Mouse (Mus musculus) lung, embryonic 15.5 days (tissue): Measurements from ENCODE around the gene Rtn4rl1. TPM values are rescaled to one million over a fixed set of nuclear protein-coding genes. Genes with fewer than 3 reads are reported as not detected.
A peak's percentile ranks its signal among the peaks of the same experiment; 100 is the strongest.

Experiments used
- ATAC-seq: fragments of 200-750 bp; cut with Nextera tagmentation; 2 replicates; pipeline ENCODE4 v1.8.0; 2017; ENCODE audit warnings: moderate number of reproducible peaks, borderline replicate concordance; ENCODE audit not compliant: low FRiP score, low TSS enrichment; ENCODE audit errors: extremely low read depth
- H3K27ac ChIP-seq: fragments of 300-500 bp; sonication (generic); 2 replicates; pipeline ENCODE4 v1.5.1; 2015; ENCODE audit warnings: moderate library complexity, mild to moderate bottlenecking, inconsistent platforms
- H3K27me3 ChIP-seq: fragments of 300-500 bp; sonication (generic); 2 replicates; pipeline ENCODE4 v1.6.1; 2015; ENCODE audit warnings: inconsistent platforms
- H3K36me3 ChIP-seq: fragments of 300-500 bp; sonication (generic); 2 replicates; pipeline ENCODE4 v1.6.1; 2015; ENCODE audit warnings: inconsistent platforms
- H3K4me1 ChIP-seq: fragments of 300-500 bp; sonication (generic); 2 replicates; pipeline ENCODE4 v1.6.1; 2015; ENCODE audit warnings: inconsistent platforms
- H3K4me2 ChIP-seq: fragments of 300-500 bp; sonication (generic); 2 replicates; pipeline ENCODE4 v1.6.1; 2015; ENCODE audit warnings: inconsistent platforms, mild to moderate bottlenecking, moderate library complexity
- H3K4me3 ChIP-seq: fragments of 300-500 bp; sonication (generic); 2 replicates; pipeline ENCODE4 v1.5.1; 2015; ENCODE audit warnings: mild to moderate bottlenecking, inconsistent platforms
- H3K9ac ChIP-seq: fragments of 300-500 bp; sonication (generic); 2 replicates; pipeline ENCODE4 v1.6.1; 2015; ENCODE audit warnings: inconsistent platforms
- H3K9me3 ChIP-seq: fragments of 300-500 bp; sonication (generic); 2 replicates; pipeline ENCODE4 v1.6.1; 2016; ENCODE audit warnings: inconsistent platforms
- WGBS: fragments of 180-500 bp; shearing (Covaris S2); methylation state at CpG from one replicate; pipeline ENCODE4 v1.1.7; 2015; 5-methylcytosine and 5-hydroxymethylcytosine counted together
- polyA plus RNA-seq: library from polyadenylated mRNA; unstranded; fragments of >200 nt; fragmentation: Nextera tagmentation; extraction: Ambion mirVana; gene quantifications from 2 replicates; pipeline ENCODE4 v1.2.1, GENCODE M21; 2015

Rtn4rl1 gene
- polyA plus RNA-seq, 1 experiment from 2014 or later, result 3.3 TPM

DNA sequence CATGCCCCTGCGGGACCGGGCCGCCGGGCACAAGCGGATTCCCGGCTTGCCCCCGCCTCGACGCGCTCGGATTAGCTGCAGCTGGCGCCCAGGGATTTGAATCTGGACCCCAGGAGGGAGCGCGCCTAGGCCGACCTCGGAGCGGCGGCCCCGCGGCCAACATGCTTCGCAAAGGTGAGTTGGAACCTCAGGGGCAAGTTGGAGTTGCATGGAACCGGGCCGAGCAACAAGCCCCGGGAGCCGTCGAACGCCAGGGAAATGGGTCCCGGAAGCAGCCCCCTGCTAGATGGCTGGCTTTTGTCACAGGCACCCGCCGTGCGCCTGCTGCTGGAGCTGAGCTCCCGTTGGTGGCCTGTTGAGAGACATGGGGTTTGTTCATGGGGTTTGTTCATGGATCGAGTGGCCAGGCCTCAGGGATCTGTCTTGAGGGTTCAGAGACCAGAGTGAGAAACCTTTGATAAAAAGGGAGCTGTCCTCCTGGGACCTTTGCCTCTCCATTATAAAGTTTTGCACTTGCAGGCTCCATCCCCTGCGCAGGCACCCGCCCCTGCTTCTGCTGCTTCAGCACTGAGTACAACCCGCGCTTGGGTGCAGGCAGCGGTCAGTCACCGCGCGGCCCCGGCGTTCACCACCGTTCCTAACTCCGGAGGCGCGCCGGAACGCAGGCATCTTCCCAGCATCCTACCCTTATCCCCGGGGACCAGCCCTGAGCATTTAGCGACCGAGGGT lies 702 bp downstream of the Rtn4rl1 start:
- H3K4me2 ChIP-seq, result peak overlapping the region; percentile 91
- peaks cover 45% of the 10 kb centered on the region for H3K4me1 ChIP-seq
- H3K9ac ChIP-seq, result 0 out of 2 replicates have a peak overlapping the region, but pooled peaks have one; percentile 48
- 1% methylated on average over 52 of the region's 52 CpGs for WGBS
- no peaks in the 10 kb centered on the region for H3K36me3 ChIP-seq
- ATAC-seq, result no peak
- H3K27ac ChIP-seq, result no peak overlapping the region
- H3K27me3 ChIP-seq, result peaks cover 68% of the 10 kb centered on the region
- H3K9me3 ChIP-seq, result no peaks in the 10 kb centered on the region
- peak overlapping the region; percentile 53 for H3K4me3 ChIP-seq

- Histone ChIP-seq H3K4me1 (peaks cover 39% of the 10 kb centered on the region), H3K27ac (no peak overlapping the region), H3K9me3 (no peaks in the 10 kb centered on the region), H3K36me3 (no peaks in the 10 kb centered on the region), H3K4me3 (peak overlapping the region; percentile 53), H3K9ac (no peak overlapping the region), H3K4me2 (peak overlapping the region; percentile 91), H3K27me3 (peaks cover 68% of the 10 kb centered on the region)
- WGBS, result under 1% methylated on average over 38 of the region's 39 CpGs
- ATAC-seq, result no peak
Observed at GRCm38 (mm10) chr11:75194850-75195461, 1.4 kb downstream of the Rtn4rl1 start.

DNA sequence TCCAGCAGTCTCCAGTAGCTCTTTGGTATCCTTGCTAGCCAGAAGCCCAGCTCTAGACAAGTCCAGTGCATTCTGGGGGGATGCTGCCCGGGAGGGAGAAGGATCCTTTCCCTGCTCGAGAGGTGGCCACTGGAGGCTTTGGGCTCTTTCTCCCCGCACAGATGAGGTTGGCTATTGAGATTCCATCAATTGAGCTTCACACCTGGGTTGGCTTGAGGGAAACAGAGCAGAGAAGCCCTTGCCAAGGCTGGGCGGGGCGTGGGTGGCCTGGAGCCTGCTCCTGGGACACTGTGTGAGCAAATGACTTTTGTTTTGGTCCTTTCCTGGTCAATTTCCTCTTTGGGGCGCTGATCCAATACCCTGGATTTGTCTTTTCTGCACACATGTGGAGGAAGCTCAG lies 2.5 kb downstream of the Rtn4rl1 start:
- Histone ChIP-seq H3K9me3 (no peaks in the 10 kb centered on the region), H3K4me1 (peaks cover 37% of the 10 kb centered on the region), H3K27ac (no peak overlapping the region), H3K9ac (no peak overlapping the region), H3K4me3 (no peak overlapping the region), H3K36me3 (no peaks in the 10 kb centered on the region), H3K4me2 (no peak overlapping the region), H3K27me3 (peaks cover 66% of the 10 kb centered on the region)
- ATAC-seq, result no peak
- 64% methylated on average over 6 of the region's 6 CpGs for WGBS

DNA sequence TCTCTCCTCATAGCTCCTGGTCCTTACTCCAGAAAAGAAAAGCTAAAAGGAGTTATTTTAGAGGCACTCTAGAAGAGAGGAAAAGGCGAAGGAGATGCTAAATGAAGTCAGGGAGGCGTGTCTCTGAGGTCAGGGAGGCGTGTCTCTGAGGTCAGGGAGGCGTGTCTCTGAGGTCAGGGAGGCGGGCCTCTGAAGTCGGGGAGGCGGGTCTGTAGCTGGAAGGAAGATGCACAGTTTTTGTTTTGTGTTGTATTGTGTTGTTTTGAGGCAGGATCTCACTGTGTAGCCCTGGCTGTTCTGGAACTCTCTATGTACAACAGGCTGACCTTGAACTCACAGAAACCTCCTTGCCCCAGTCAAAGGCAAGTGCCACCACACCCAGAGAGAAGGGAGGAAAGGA lies 4.4 kb downstream of the Rtn4rl1 start:
- Histone ChIP-seq H3K36me3 (no peaks in the 10 kb centered on the region), H3K4me2 (no peak overlapping the region), H3K9me3 (no peaks in the 10 kb centered on the region), H3K27me3 (peaks cover 53% of the 10 kb centered on the region), H3K27ac (no peak overlapping the region), H3K9ac (no peak overlapping the region), H3K4me3 (no peak overlapping the region), H3K4me1 (peaks cover 44% of the 10 kb centered on the region)
- WGBS, result 44% methylated on average over 7 of the region's 7 CpGs
- ATAC-seq, result no peak

- Histone ChIP-seq H3K27me3 (peaks cover 45% of the 10 kb centered on the region), H3K27ac (no peak overlapping the region), H3K9ac (no peak overlapping the region), H3K4me3 (no peak overlapping the region), H3K36me3 (no peaks in the 10 kb centered on the region), H3K9me3 (no peaks in the 10 kb centered on the region), H3K4me2 (no peak overlapping the region), H3K4me1 (peaks cover 35% of the 10 kb centered on the region)
- ATAC-seq, result no peak
- 63% methylated on average over 4 of the region's 4 CpGs for WGBS
Observed at GRCm38 (mm10) chr11:75198792-75199191, 5.2 kb downstream of the Rtn4rl1 start.

DNA sequence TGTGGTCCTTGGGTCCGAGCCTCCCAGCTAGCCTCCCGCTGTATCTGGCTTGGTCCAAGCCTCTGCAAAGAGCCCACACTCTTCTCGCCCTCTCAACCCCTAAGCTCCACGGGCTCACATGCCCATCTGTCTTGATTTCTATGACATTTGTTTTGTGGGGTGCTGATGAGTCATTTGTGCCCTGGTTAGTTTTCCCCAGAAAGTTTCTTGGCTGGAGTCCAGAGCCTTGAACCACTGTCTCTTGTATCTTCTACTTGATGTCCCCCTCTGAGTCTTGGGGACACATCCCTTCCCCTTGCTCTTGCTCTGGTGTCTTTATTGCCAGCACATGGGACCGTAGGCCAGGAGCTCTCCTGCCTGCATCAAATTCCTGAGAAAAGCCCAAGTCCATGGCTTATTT lies 6.4 kb downstream of the Rtn4rl1 start:
- no peak for ATAC-seq
- Histone ChIP-seq H3K4me1 (peaks cover 24% of the 10 kb centered on the region), H3K4me3 (no peak overlapping the region), H3K36me3 (no peaks in the 10 kb centered on the region), H3K27ac (no peak overlapping the region), H3K9ac (no peak overlapping the region), H3K9me3 (no peaks in the 10 kb centered on the region), H3K4me2 (no peak overlapping the region), H3K27me3 (peaks cover 33% of the 10 kb centered on the region)
- WGBS, result 54% methylated on average over 5 of the region's 5 CpGs

DNA sequence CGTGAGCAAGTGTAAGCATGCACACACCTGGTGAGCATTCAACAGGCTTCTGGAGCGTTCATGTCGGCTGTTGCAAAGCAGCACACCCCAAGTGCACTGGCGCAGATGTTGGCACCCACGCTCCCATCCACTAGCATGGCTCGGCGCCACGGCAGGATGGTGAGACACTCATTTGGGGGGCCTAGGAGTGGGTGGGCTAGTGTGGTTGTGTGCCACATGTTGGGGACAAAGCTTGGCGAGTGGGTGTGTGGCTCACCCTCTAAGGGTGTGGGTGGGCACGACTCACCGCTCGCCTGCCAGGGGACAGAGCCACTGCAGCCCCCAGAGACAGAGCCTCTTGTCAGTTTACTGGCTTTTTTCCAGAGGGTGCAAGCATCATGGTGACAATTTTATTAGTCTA lies 7.4 kb downstream of the Rtn4rl1 start:
- Histone ChIP-seq H3K4me1 (peaks cover 18% of the 10 kb centered on the region), H3K9ac (no peak overlapping the region), H3K4me2 (no peak overlapping the region), H3K27me3 (peaks cover 23% of the 10 kb centered on the region), H3K9me3 (no peaks in the 10 kb centered on the region), H3K4me3 (no peak overlapping the region), H3K27ac (no peak overlapping the region), H3K36me3 (no peaks in the 10 kb centered on the region)
- WGBS, result 82% methylated on average over 12 of the region's 12 CpGs
- ATAC-seq, result no peak

- no peaks in the 10 kb centered on the region for H3K36me3 ChIP-seq
- H3K27me3 ChIP-seq, result peaks cover 15% of the 10 kb centered on the region
- no peak overlapping the region for H3K4me2 ChIP-seq
- 34% methylated on average over 8 of the region's 8 CpGs for WGBS
- ATAC-seq, result no peak
- no peak overlapping the region for H3K4me3 ChIP-seq
- peaks cover 18% of the 10 kb centered on the region for H3K4me1 ChIP-seq
- no peaks in the 10 kb centered on the region for H3K9me3 ChIP-seq
- no peak overlapping the region for H3K27ac ChIP-seq
- H3K9ac ChIP-seq, result no peak overlapping the region
Observed at GRCm38 (mm10) chr11:75201721-75202120, 8.1 kb downstream of the Rtn4rl1 start.

- Histone ChIP-seq H3K4me2 (no peak overlapping the region), H3K27ac (no peak overlapping the region), H3K36me3 (no peaks in the 10 kb centered on the region), H3K27me3 (no peaks in the 10 kb centered on the region), H3K4me3 (no peak overlapping the region), H3K9me3 (no peaks in the 10 kb centered on the region), H3K4me1 (peaks cover 18% of the 10 kb centered on the region), H3K9ac (no peak overlapping the region)
- no peak for ATAC-seq
- WGBS, result 66% methylated on average over 4 of the region's 4 CpGs
Observed at GRCm38 (mm10) chr11:75203926-75204325, 10.3 kb downstream of the Rtn4rl1 start.

DNA sequence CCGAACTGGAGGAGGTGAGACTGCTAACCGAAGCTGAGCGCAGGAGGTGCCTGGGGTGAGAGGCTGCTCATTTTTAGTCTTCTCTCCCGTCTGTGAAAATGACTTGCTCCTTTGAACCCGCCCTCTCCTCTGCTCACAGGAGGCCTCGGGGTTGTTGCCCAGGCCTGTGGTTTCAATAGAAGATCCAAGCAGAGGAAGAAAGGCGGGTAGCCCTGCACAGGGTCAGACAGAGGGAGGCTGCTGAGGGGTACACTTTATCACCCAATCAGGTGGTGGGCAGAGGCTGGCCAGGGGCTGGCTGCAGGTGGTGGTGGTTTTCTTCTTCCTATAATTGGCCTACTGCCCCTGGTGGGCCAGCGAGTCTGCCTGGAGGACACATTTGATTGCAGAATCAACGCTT lies 10.9 kb downstream of the Rtn4rl1 start:
- 51% methylated on average over 9 of the region's 9 CpGs for WGBS
- no peak overlapping the region for H3K4me2 ChIP-seq
- no peak overlapping the region for H3K27ac ChIP-seq
- peaks cover 18% of the 10 kb centered on the region for H3K4me1 ChIP-seq
- H3K9me3 ChIP-seq, result no peaks in the 10 kb centered on the region
- no peaks in the 10 kb centered on the region for H3K27me3 ChIP-seq
- H3K9ac ChIP-seq, result no peak overlapping the region
- H3K4me3 ChIP-seq, result no peak overlapping the region
- no peak for ATAC-seq
- H3K36me3 ChIP-seq, result no peaks in the 10 kb centered on the region

GRCm38 (mm10) chr11:75206347-75206746 lies 12.8 kb downstream of the Rtn4rl1 start:
- Histone ChIP-seq H3K9ac (no peak overlapping the region), H3K9me3 (no peaks in the 10 kb centered on the region), H3K27ac (no peak overlapping the region), H3K4me2 (no peak overlapping the region), H3K4me1 (peaks cover 10% of the 10 kb centered on the region), H3K36me3 (no peaks in the 10 kb centered on the region), H3K27me3 (no peaks in the 10 kb centered on the region), H3K4me3 (no peak overlapping the region)
- WGBS, result 78% methylated on average over 4 of the region's 4 CpGs
- no peak for ATAC-seq

DNA sequence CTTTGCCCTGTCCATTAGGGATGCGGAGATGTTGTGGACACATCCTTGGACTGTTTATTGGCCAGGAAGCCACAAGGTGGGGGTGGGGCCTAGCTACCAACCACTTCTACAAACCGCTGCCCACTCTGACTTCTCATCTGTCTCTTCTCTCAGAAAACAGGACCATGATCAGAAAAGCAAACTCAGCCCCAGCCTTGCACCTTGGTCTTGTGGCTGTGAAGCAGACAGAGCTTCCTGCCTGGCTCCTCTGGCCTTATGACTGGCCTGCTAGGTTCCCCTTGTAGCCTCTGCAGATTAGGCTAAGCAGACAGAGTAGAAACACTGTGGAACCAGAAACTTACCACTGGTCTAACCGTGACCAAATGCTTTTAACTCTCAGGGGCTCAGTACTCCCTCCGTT lies 15.8 kb downstream of the Rtn4rl1 start:
- Histone ChIP-seq H3K9ac (no peak overlapping the region), H3K4me2 (no peak overlapping the region), H3K4me1 (peaks cover 18% of the 10 kb centered on the region), H3K36me3 (no peaks in the 10 kb centered on the region), H3K27ac (no peak overlapping the region), H3K27me3 (no peaks in the 10 kb centered on the region), H3K4me3 (no peak overlapping the region), H3K9me3 (no peaks in the 10 kb centered on the region)
- ATAC-seq, result no peak
- 73% methylated on average over 4 of the region's 4 CpGs for WGBS
